Mouse (Mus musculus): ENCODE measurements around the gene Itgb3. TPM values are rescaled to one million over a fixed set of nuclear protein-coding genes. Genes with fewer than 3 reads are reported as not detected.

Gene Itgb3
- total RNA-seq, 2 experiments from 2014 or later: 2.3 TPM

DNA sequence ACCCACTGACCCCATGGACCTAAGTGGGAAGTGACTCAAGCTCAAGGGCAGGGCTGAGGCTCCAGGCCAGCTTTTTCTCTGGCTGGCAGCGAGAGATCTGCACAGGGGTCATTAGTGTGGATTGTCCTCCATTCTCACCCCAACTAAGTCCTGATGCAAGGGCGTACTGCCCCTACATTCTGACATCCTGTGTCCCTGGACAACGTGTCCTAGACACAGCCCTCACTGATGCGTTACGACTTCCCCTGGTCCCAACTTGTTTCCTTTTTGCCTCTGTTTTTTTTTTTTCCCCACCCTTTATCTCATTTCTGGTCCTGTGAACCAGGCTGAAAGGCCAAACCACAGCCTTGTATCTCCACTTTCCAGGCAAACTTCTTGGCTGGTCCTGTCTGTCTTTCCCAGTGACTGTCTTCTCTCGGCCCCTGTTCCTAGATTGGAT, 10.9 kb downstream of the Itgb3 start:
- no peak for DNase-seq (ENCODE audit: low spot score in 2 of 2)

DNA sequence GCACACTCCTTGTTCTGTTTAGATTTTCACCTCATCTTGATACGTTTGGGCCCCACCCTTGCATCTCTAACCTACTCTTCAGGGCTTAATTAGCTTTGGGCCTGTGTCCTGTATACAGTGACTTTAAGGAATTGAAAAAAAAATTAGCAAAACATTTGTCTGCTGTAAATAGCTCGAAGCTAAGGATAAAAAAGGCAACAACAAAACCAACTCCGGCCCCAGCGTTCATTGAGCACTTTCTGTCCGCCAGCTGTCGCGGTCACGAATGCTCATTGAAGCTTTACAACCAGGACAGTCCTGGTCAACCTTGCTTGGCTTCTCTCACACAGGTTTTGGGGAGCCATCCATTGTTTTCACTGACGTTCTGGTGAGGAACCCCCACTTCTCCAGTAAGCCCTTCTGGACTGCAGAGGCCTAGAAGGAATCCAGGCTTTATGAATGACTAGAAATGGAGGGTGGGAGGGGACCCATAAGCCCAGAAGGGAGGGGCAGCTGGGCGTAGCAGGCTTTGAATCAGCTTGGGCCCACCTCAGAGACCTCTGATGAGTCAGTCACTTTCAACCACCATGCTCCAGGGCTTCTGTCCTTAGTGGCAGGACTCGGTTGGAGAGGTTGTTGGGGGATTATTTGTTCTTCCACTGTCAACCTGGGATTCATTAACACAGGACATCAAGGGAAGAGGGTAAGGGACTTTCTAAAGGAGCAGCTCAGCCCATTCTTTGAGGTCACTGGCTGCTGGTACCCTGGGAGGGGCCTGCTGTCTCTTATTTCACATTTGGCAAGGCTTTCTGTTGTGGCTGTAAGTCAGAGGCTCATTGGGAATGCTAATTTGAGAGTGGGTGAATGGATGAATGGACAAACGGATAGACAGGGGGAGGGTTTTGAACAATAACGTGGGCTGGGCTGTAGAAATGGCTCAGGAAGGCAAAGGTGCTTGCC, 11.6 kb downstream of the Itgb3 start:
- DNase-seq (ENCODE audit: low spot score in 2 of 2): no peak

DNA sequence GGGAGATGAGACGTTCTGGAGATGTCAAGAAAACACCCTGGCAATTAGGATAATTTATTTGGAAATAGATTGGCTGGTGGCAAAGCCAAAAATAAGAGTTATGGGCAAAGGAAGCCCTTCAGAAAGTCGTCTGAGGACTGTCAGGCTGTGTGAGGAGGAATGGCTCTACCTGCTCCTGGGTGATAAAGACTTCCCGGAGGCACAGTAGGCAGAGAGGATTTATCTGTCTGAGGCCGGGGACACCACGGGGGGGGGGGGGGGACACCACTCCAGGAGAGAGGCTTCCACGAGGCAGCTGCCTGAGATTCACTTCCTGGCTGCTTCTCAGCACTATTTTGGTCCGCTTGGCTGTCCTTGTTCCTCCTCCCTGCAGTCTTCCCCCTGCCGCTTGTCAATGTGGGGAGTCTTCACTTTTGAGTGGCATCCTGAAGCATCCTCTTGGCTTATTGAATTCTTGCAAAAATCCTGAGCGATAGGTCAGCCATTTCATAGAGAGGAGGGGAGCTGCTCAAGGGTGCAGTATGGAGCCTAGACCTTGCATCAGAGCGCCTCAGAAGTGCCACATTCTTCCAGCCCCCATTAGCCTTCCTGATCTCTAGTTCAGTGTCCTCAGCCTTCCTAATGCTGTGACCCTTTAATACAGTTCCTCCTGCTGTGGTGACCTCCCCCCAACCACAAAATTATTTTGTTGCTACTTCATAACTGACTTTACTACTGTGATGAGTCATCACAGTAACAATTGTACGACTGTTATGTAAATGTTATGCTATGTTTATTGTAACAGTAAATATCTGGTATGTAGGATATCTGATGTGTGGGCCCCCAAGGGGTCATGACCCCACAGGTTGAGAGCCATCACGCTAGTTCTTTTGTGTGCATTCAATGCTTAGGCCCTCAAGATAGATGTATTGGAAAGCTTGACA, 14.5 kb downstream of the Itgb3 start:
- DNase-seq (ENCODE audit: low spot score in 2 of 2): no peak

DNA sequence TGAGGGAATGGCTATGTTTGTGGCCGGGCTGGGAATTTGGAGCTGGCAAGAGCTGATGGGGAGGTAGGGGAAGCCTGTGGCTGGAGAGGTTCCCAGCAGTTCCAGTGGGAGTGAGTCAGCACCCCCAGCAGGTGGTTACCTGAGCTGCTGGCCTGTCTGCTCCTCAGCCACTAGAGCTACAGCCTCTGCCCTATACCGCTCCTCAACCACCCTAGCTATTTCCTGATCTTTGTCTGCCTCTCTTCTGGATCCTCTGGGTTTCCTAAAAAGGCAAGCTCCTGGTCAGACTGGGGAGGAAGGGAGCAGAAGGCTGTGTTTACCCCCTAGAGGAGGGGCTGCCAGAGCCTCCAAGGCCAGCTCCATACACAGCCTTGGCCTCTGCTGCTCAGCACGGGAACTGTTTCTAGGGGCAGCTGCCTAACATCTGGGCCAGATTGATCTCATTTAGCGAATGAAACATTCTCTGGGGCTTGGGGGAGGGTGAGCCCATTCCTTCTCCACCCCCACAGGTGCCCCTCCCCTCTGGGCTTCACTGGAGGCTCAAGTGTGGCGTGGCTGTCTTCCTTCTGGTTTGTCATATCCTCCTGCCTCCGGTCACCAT, 17.1 kb downstream of the Itgb3 start:
- DNase-seq (ENCODE audit: low spot score in 2 of 2): no peak

DNA sequence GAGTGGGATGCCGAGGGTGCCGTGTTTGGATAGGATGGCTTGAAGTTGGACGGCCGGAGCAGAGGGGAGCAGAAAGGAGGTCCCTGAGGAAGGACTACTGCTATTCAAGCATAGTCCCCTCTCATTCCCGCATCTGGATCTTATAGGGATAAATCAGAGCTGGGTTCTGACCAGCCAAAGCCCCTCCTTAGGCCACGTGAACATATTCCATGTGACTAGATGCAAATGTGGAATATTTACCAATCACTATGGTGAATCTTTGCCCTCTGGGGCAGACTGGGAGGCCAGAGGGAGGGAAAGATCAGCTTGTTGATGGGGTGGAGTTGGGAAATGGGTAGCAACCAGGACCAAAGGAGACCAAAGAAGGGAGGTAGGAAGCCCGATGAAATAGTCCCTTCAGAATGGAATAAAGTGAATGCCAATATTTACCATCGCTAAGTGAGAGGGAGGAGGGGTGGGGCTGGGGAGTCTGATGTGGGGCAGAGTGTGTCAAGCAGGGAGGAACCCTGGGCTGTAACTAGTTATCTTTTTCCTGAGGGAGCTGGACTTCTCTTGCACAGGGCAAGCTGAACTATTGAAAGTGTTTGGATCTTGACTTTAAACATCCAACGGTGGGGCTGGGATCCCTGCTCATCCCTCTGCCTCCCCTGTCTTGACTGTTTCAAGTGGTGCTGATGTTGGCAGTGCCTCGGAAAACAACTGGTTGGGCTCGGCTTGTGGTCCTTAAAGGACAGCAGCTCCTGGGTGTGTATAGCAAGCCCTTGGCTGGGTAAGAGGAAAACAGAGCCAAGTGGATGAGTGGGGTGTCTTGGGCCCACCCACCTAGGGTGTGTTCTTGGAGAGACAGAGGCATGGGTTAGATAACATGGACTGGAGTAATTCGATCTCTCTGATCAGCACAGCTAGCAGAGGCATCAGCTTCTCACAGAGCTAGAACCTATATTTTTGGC, 17.9 kb downstream of the Itgb3 start:
- DNase-seq (ENCODE audit: low spot score in 2 of 2): no peak

DNA sequence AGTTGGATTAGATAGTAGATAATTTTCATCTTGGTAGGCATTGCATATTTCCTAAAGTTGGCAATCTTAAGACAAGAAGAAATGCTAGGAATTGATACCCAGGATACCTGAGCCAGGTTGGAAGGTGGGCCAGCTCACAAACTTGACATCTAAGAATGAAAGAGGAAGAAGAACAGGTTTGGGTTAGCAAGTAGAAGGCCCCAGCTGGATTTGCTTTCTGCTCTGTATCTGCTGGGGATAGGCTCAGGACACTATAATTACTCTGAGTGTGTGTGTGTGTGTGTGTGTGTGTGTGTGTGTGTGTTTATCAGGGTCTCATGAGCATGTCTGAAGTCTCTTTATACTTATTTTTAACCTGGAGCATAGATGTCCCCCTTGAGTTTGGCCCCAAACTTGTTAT, 18.8 kb downstream of the Itgb3 start:
- no peak for DNase-seq (ENCODE audit: low spot score in 2 of 2)

DNA sequence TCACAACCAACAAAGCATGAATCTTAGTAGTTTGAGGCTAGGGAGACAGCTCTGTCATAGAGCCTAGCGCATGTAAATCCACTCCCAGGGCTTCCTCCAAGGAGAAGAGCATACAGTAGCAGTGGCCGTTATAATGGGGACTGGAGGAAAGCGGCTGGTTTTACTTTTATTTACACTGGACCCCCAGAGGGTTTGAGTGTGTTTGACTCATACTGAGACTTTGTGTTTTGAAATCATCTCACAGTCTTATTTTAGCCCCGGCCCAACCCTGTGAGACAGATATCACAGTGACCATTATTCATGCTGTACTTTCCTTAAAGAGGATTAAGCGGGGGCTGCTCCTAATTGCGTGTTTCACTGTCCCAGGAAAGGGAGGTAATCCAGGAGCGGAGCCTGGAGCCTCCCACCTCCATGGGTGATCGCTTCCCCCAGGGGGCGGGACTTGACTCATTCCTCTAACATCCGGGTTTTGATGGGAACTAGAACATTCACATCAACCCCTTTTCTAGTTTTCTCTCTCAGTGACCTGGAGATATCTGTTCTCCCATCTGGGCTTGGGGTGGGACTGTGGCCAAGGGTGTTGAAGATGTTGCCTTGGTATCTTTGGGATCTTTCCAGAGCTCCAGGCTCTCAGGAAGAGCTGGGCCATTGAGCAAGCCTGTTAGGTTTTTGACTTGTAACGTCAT, 20.0 kb downstream of the Itgb3 start:
- no peak for DNase-seq (ENCODE audit: low spot score in 2 of 2)

DNA sequence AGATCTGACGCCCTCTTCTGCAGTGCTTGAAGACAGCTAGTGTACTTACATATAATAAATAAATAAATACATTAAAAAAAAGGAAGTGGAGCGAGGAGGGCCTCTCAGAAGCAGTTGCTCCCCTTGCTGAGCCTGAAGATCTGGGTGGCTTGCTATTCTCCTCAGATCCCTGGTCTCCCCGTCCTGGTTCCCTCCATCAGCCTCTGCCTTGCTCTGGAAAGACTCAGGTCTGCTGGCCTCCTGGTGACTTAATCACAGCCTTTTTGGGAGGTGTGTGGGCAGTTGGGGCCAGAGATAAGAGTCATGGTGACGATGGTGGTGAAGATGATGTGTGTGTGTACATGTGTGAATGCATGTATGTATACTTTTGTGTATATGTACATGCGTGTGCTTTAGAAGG, 20.8 kb downstream of the Itgb3 start:
- DNase-seq (ENCODE audit: low spot score in 2 of 2): no peak

DNA sequence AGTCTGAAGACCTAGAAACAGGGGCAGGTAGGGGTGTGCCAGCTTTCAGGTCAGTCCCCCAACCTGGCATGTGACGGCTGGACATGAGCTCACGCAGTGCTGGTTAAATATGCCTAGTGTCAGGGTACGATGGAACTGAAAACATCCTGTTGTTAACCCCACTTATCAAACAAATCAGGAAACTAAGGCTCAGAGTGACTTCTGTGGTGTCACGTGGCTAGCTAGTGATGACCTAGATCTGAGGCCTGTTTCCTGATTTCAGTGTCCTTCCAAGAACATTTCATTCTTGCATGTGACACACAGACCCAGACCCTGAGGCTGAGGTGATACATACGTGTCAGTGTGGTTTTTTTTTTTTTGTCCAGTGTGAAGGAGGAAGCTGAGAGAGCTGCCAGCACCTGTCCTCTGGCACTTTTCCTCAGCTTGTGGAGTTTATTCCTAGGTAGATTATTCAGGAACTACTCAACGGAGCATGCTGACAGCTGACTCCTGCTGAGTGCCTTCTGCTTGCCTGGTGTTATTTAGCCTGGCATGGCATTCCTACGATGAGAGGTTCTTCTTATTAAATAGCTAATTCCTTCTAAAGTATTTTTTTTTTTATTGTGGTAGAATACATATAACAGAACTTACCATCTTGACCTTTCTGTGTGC, 22.5 kb downstream of the Itgb3 start:
- DNase-seq (ENCODE audit: low spot score in 2 of 2): no peak

DNA sequence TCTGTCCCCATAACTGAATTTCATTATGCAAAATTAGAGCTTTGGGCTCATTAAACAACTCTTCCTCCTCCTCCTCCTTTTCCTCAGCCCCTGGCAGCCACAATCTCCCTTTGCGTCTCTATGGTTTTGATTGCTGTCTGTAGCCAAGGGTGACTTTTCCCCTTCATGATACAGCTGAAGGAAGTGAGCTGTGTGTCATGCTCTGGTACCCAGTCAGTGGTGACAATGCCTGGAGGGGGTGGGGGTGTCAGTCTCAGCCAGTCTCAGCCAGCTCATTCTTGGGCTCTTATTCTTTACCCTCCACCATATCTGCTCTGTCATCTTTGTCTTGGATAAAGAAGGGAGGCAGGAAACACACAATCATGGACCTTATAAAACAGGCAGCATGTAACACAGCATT, 23.5 kb downstream of the Itgb3 start:
- no peak for DNase-seq (ENCODE audit: low spot score in 2 of 2)

DNA sequence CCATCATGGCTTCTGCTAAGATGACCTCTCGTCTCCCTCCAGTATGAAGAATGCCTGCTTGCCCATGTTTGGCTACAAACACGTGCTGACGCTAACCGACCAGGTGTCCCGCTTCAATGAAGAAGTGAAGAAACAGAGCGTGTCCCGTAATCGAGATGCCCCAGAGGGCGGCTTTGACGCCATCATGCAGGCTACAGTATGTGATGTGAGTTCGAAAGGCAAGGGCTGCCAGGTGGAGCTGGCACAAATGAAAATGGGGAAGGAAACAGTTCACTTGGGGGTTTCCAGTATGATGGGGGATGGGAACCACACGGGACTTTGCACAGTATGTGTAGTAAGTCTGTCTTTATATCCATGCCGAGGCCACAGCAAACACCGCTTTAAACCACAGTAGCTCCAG, 29.2 kb downstream of the Itgb3 start:
- no peak for DNase-seq (ENCODE audit: low spot score in 2 of 2)

DNA sequence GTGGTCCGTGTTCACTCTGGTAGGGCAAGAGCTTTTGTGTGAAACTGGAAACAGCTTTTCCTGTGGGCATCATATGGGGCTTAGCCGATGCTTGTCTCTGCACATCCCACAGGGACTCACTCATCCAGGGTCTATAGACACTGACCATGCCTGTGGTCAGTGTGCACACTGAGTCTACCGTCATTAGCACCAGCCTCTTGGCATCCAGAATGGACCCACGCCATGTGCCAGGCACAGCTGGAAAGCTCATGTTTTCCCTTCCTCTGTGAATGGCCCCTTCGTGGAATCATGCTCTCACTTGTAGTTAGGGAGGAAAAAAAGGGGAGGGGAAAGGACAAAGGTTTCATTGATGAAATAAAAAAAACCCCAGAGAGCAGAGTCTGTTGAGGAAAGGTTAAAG, 30.2 kb downstream of the Itgb3 start:
- DNase-seq (ENCODE audit: low spot score in 2 of 2): no peak

DNA sequence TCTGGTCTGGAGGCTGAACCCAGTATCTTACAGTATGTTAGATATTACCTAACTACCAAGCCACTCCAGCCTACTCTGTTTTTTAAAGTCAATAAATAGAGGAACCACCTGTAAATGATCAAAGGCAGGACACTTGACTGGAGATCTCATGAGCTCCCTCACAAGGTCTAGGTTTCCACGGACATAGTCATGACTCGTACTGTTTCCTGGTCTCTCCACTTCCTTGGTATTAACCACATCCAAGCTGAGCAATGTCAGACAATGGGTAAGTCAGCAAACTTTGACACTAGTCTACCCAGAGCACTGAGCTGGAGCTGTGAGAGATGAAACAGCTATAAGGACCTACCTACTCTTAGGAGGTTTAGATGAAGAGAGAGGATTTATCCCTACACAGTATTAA, 31.1 kb downstream of the Itgb3 start:
- no peak for DNase-seq (ENCODE audit: low spot score in 2 of 2)

DNA sequence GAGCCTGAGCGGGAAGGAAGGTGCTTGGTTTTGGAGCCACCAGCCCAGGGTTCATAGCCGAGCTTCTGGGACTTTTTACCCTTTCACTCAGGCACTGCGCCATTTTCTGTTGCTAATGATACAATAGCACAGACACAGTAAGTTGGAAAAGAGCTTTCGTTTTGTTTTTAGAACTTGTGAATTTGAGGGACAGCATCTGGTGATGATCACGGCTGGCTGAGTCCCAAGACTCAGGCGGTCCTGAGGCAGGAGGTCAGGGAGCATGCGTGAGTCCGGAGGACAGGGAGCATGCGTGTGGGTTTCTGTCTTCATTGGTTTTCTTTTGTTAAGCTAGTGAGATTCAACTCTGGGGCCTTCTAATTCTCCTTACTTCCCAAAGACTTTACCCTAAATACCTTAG, 31.8 kb downstream of the Itgb3 start:
- DNase-seq (ENCODE audit: low spot score in 2 of 2): no peak

DNA sequence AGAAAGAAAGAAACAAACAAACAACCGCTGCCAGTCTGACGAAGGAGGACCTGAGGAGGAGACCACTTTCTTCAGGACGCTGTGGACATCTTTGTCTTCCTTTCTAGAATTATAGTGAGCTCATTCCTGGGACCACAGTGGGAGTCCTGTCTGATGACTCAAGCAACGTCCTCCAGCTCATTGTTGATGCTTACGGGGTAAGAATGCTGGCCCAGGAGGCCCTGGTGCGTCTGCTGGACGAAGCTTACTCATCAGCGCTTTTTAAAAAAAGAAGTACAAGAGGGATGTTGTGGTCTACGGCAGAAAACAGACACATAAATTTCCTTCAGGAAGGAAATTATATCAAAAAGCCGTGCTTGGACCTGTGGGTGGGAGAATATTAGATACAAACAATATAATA, 33.1 kb downstream of the Itgb3 start:
- DNase-seq (ENCODE audit: low spot score in 2 of 2): no peak

DNA sequence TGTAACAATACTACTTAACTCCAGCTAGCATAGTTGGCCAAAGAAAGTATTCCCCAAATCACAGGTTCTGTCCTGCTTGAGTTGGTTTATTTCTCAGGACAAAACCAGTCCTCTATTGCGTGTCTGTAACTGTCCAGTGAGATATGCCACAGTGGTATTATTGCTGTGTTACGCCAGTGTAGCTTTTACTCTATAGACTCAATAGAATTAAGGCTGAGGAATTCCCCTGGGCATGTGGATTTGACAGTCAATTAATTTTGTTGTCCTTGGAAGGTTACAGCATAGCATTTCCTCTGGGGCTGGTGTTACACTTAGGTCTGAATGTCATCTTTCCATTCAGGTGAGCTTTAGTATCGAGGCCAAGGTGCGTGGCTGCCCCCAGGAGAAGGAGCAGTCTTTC, 35.4 kb downstream of the Itgb3 start:
- no peak for DNase-seq (ENCODE audit: low spot score in 2 of 2)

DNA sequence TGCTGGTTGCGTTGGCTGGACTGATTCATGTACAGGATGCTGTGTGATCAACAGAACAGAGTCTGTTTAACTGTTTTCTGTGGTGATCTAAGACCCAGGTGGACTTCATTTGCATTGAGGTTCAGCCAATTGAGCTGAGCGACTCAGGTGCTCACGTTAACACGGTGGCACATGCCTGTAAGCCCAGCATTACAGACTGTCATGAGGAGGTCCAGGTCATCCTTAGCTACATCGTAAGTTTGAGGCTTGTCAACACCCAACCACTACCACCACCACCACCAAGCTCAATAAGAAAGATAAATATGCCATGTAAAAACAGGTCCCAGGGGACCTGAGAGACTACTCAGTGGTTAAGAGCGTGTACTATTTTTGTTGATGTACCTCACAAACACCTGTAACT, 37.6 kb downstream of the Itgb3 start:
- no peak for DNase-seq (ENCODE audit: low spot score in 2 of 2)

DNA sequence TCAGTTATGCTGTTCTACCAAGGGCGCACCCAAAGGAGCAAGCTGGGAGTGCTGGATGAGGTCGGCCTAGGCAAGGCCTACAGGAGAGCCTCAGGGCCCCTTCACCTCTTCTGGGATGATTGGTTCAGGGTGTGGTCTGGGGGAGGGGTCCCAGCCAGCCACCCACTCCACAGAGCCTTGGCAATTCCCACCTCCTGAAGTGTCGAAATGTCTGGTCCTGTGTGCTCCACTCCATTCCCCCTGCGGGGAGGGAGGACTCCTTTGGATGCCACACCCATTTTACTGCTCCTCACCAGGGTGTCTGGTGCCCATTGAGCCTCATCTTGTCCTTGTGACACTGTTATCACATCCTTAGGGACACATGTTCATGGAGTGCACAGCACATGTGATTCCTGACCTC, 38.4 kb downstream of the Itgb3 start:
- no peak for DNase-seq (ENCODE audit: low spot score in 2 of 2)

DNA sequence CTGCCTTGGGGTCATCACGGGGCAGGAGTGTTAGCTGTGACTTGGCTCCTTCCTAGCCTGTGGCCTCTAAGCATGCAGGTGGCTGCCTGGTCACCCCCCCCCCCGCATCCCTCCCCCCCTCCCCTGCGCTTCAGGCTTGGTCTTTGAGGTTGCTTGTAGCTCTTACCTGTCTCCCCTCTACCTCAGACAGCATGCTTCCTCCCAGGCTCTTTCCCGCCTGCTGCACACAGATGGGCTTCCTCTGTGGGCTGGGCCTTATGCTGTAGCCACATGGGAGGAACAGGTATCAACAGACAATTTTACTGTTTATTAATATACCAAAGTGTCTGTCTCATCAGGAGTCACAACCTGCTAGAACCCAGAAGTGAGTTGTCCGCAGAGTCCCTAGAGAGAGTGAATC, 38.8 kb downstream of the Itgb3 start:
- no peak for DNase-seq (ENCODE audit: low spot score in 2 of 2)
